Mouse (Mus musculus) liver, embryonic 14.5 days (tissue): ENCODE measurements around the gene Lrrc32. TPM values are rescaled to one million over a fixed set of nuclear protein-coding genes. Genes with fewer than 3 reads are reported as not detected.

Experiments used
- ATAC-seq: fragments of 200-750 bp; cut with Nextera tagmentation; 2 replicates; pipeline ENCODE4 v1.8.0; 2017; ENCODE audit warnings: moderate number of reproducible peaks, mild to moderate bottlenecking, moderate library complexity; ENCODE audit not compliant: insufficient read depth
- DNase-seq, 3 experiments: peaks; one replicate each; pipeline ENCODE4 v3.0.0-alpha.2; 2012 to 2013; ENCODE audit warnings: low read depth in 3 of 3, low spot score in 3 of 3
- H3K27ac ChIP-seq: fragments of 300-500 bp; sonication (generic); 2 replicates; pipeline ENCODE4 v1.5.1; 2014; ENCODE audit warnings: moderate library complexity, mild to moderate bottlenecking, control low read depth, inconsistent platforms
- H3K27me3 ChIP-seq: fragments of 300-500 bp; sonication (generic); 2 replicates; pipeline ENCODE4 v1.6.1; 2014; ENCODE audit warnings: mild to moderate bottlenecking, low read length, moderate library complexity; ENCODE audit not compliant: control insufficient read depth, insufficient read depth
- H3K36me3 ChIP-seq: fragments of 300-500 bp; sonication (generic); replicated peaks from 2 replicates; pipeline ENCODE4 v1.6.1; 2014; ENCODE audit warnings: low read depth; ENCODE audit not compliant: control insufficient read depth, insufficient read depth
- H3K4me1 ChIP-seq, 2 experiments: fragments of 200-500 bp in 1 of 2; fragments of 300-500 bp in 1 of 2; sonication (generic) in 1 of 2; replicated peaks; 2 replicates each; pipeline ENCODE4 v1.6.1; 2012 to 2014; ENCODE audit warnings: antibody characterized with exemption in 1 of 2, inconsistent platforms in 1 of 2, low read length in 1 of 2; ENCODE audit not compliant: control insufficient read depth in 2 of 2, insufficient read depth in 2 of 2
- H3K4me2 ChIP-seq: fragments of 300-500 bp; sonication (generic); 2 replicates; pipeline ENCODE4 v1.6.1; 2014; ENCODE audit warnings: low read depth, mild to moderate bottlenecking, control low read depth, moderate library complexity
- H3K4me3 ChIP-seq, 2 experiments: fragments of 200-500 bp in 1 of 2; fragments of 300-500 bp in 1 of 2; sonication (generic) in 1 of 2; 2 replicates each; pipeline ENCODE4 v1.5.1; 2012 to 2014; ENCODE audit warnings: low read depth in 2 of 2, low read length in 2 of 2, mild to moderate bottlenecking in 2 of 2, control low read depth in 1 of 2, inconsistent platforms in 1 of 2, moderate library complexity in 1 of 2; ENCODE audit not compliant: insufficient read depth in 1 of 2
- H3K9ac ChIP-seq: fragments of 300-500 bp; sonication (generic); replicated peaks from 2 replicates; pipeline ENCODE4 v1.6.1; 2014; ENCODE audit warnings: mild to moderate bottlenecking, control low read depth, moderate library complexity
- H3K9me3 ChIP-seq: fragments of 300-500 bp; sonication (generic); 2 replicates; pipeline ENCODE4 v1.6.1; 2016; ENCODE audit warnings: low read length, mixed read lengths; ENCODE audit not compliant: control insufficient read depth
- CTCF ChIP-seq: IDR thresholded peaks from 2 replicates; pipeline ENCODE4 v1.5.1; 2016; ENCODE audit warnings: antibody characterized with exemption, low read depth, control low read depth
- EP300 ChIP-seq: IDR thresholded peaks from 2 replicates; pipeline ENCODE4 v1.6.1; 2016; ENCODE audit warnings: antibody characterized with exemption, low read depth
- WGBS: fragments of 180-500 bp; shearing (Covaris S2); extraction: QIAGEN DNeasy Blood & Tissue Kit; methylation state at CpG from one replicate; pipeline ENCODE4 v1.1.7; 2014; ENCODE audit not compliant: insufficient replicate concordance; 5-methylcytosine and 5-hydroxymethylcytosine counted together
- polyA plus RNA-seq, 2 experiments: library from polyadenylated mRNA; depleted of rRNA in 1 of 2; stranded (reverse) in 1 of 2; unstranded in 1 of 2; fragments of >200 nt; fragmentation: Nextera tagmentation in 1 of 2; extraction: Ambion mirVana in 1 of 2; gene quantifications; 2 replicates each; pipeline versions ENCODE4 v1.2.1 to v1.2.3; 2012 to 2014

Gene Lrrc32
- polyA plus RNA-seq, 2 experiments, result 3.6 to 4.7 TPM

- H3K4me3 ChIP-seq, result no peak overlapping the region
- WGBS, result 46% methylated on average over 8 of the region's 8 CpGs
- TF ChIP-seq EP300 (no peak), CTCF (no peak)
- no peak overlapping the region for H3K4me2 ChIP-seq
- no peak overlapping the region for H3K27ac ChIP-seq
- H3K27me3 ChIP-seq, result no peaks in the 10 kb centered on the region
- H3K9me3 ChIP-seq, result no peaks in the 10 kb centered on the region
- DNase-seq, result no peak
- no peak overlapping the region for H3K9ac ChIP-seq
- H3K36me3 ChIP-seq, result no peaks in the 10 kb centered on the region
- peaks cover 0 to 9% of the 10 kb centered on the region in 2 experiments; a peak in 2 of 4 replicates for H3K4me1 ChIP-seq
- ATAC-seq, result no peak
Observed at GRCm38 (mm10) chr7:98537967-98538573, 49.0 kb downstream of the Lrrc32 start.

GRCm38 (mm10) chr7:98540879-98541278 is 51.8 kb downstream of the Lrrc32 start:
- Histone ChIP-seq H3K27me3 (no peaks in the 10 kb centered on the region), H3K27ac (no peak overlapping the region), H3K4me3 (no peak overlapping the region), H3K9me3 (no peaks in the 10 kb centered on the region), H3K36me3 (no peaks in the 10 kb centered on the region), H3K9ac (no peak overlapping the region), H3K4me2 (no peak overlapping the region), H3K4me1 (peaks cover 0 to 10% of the 10 kb centered on the region in 2 experiments; a peak in 2 of 4 replicates)
- DNase-seq, result no peak
- TF ChIP-seq CTCF, result no peak
- TF ChIP-seq EP300, result no peak
- ATAC-seq, result no peak
- 53% methylated on average over 2 of the region's 2 CpGs for WGBS

- DNase-seq (no peak), ATAC-seq (no peak)
- 59% methylated on average over 5 of the region's 5 CpGs for WGBS
- Histone ChIP-seq H3K4me1 (peaks cover 0 to 7% of the 10 kb centered on the region in 2 experiments; a peak in 1 of 4 replicates), H3K36me3 (no peaks in the 10 kb centered on the region), H3K4me3 (no peak overlapping the region), H3K27me3 (no peaks in the 10 kb centered on the region), H3K27ac (no peak overlapping the region), H3K4me2 (no peak overlapping the region), H3K9ac (no peak overlapping the region), H3K9me3 (no peaks in the 10 kb centered on the region)
- TF ChIP-seq CTCF (no peak), EP300 (no peak)
Observed at GRCm38 (mm10) chr7:98541564-98541963, 52.5 kb downstream of the Lrrc32 start.

DNA sequence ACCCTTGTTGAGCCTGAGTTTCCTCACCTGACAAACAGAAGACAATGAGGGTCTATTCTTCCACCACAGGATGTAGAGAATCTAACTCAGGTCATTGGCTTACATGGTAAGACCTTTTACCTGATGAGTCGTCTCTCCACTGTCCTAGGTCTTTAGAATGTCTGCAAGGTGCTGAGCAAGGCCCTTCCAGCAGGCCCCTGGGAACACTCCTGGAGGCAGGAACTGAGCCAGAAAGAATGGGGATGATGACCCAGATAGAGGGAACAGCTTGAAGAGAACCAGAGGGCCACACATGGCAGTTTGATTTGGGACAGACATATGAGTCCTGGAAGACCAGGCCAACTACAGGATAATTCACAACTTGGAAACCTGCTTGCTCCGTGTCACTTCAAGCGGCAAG is 53.2 kb downstream of the Lrrc32 start:
- no peaks in the 10 kb centered on the region for H3K9me3 ChIP-seq
- H3K9ac ChIP-seq, result no peak overlapping the region
- no peak overlapping the region for H3K4me2 ChIP-seq
- no peaks in the 10 kb centered on the region for H3K27me3 ChIP-seq
- H3K4me3 ChIP-seq, result no peak overlapping the region
- peaks cover 0 to 3% of the 10 kb centered on the region in 2 experiments; a peak in 1 of 4 replicates for H3K4me1 ChIP-seq
- ATAC-seq (no peak), DNase-seq (no peak)
- 78% methylated on average over 3 of the region's 3 CpGs for WGBS
- TF ChIP-seq CTCF (no peak), EP300 (no peak)
- H3K36me3 ChIP-seq, result no peaks in the 10 kb centered on the region
- no peak overlapping the region for H3K27ac ChIP-seq

DNA sequence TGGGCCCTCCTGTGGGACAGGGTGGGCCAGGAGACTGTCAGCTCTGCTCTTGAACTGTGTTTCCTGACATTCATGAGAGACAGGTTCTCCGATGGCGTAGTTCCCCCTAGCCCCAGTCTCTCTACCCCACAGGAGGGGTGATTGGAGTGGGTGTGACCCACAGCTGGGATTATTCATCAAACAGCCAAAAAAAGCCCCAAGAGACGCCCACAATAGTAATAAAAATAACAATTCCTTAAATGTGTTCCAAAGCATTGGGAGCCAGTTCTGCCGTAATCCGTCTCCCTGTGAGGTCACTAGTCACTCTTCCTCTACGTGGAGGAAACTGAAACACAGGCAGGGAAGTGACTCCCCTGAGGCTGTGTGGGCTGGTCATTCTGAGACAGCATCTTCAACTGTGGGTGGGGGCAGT is 53.7 kb downstream of the Lrrc32 start:
- no peak overlapping the region for H3K4me2 ChIP-seq
- no peak for DNase-seq
- no peaks in the 10 kb centered on the region for H3K27me3 ChIP-seq
- no peak for TF ChIP-seq CTCF
- no peak for TF ChIP-seq EP300
- ATAC-seq, result no peak
- WGBS, result 46% methylated on average over 6 of the region's 6 CpGs
- H3K9ac ChIP-seq, result no peak overlapping the region
- H3K9me3 ChIP-seq, result no peaks in the 10 kb centered on the region
- H3K4me1 ChIP-seq, result 0 out of 4 replicates have a peak, but pooled peaks cover 0 to 2% of the 10 kb centered on the region in 2 experiments
- no peaks in the 10 kb centered on the region for H3K36me3 ChIP-seq
- no peak overlapping the region for H3K27ac ChIP-seq
- no peak overlapping the region for H3K4me3 ChIP-seq
